Mouse (Mus musculus) neural tube, embryonic 13.5 days (tissue): ENCODE measurements around the gene Sox1. TPM values are rescaled to one million over a fixed set of nuclear protein-coding genes. Genes with fewer than 3 reads are reported as not detected.

Experiments
- ATAC-seq: fragments of 200-750 bp; cut with Nextera tagmentation; 2 replicates; pipeline ENCODE4 v1.8.0; 2017; ENCODE audit warnings: low read depth, mild to moderate bottlenecking, moderate TSS enrichment, moderate library complexity
- H3K27ac ChIP-seq: fragments of 300-500 bp; sonication (generic); replicated peaks from 2 replicates; pipeline ENCODE4 v1.5.1; 2015; ENCODE audit warnings: moderate library complexity, mild to moderate bottlenecking, inconsistent platforms
- H3K27me3 ChIP-seq: fragments of 300-500 bp; sonication (generic); 2 replicates; pipeline ENCODE4 v1.6.1; 2015; ENCODE audit warnings: mild to moderate bottlenecking, inconsistent platforms
- H3K36me3 ChIP-seq: fragments of 300-500 bp; sonication (generic); 2 replicates; pipeline ENCODE4 v1.6.1; 2015; ENCODE audit warnings: mild to moderate bottlenecking, inconsistent platforms
- H3K4me1 ChIP-seq: fragments of 300-500 bp; sonication (generic); replicated peaks from 2 replicates; pipeline ENCODE4 v1.6.1; 2015; ENCODE audit warnings: inconsistent platforms
- H3K4me2 ChIP-seq: fragments of 300-500 bp; sonication (generic); 2 replicates; pipeline ENCODE4 v1.6.1; 2015; ENCODE audit warnings: inconsistent platforms, mild to moderate bottlenecking, moderate library complexity
- H3K4me3 ChIP-seq: fragments of 300-500 bp; sonication (generic); 2 replicates; pipeline ENCODE4 v1.5.1; 2015; ENCODE audit warnings: mild to moderate bottlenecking, inconsistent platforms
- H3K9ac ChIP-seq: fragments of 300-500 bp; sonication (generic); 2 replicates; pipeline ENCODE4 v1.6.1; 2015; ENCODE audit warnings: moderate library complexity, mild to moderate bottlenecking, inconsistent platforms
- H3K9me3 ChIP-seq: fragments of 300-500 bp; sonication (generic); 2 replicates; pipeline ENCODE4 v1.6.1; 2016; ENCODE audit warnings: inconsistent platforms
- WGBS: fragments of 180-500 bp; shearing (Covaris S2); methylation state at CpG from one replicate; pipeline ENCODE4 v1.1.7; 2015; 5-methylcytosine and 5-hydroxymethylcytosine counted together
- polyA plus RNA-seq: library from polyadenylated mRNA; unstranded; fragments of >200 nt; fragmentation: Nextera tagmentation; extraction: Ambion mirVana; gene quantifications from 2 replicates; pipeline ENCODE4 v1.2.1, GENCODE M21; 2015

Sox1 gene
- polyA plus RNA-seq, 1 experiment from 2014 or later: 0.96 TPM

- Histone ChIP-seq H3K4me1 (peaks cover 46% of the 10 kb centered on the region), H3K27me3 (peaks cover 100% of the 10 kb centered on the region), H3K27ac (no peak overlapping the region), H3K4me2 (peak overlapping the region; percentile 58), H3K9me3 (no peaks in the 10 kb centered on the region), H3K36me3 (no peaks in the 10 kb centered on the region), H3K4me3 (peak overlapping the region; percentile 32), H3K9ac (no peak overlapping the region)
- ATAC-seq: no peak
- under 1% methylated on average over 34 of the region's 34 CpGs for WGBS
These were observed 10.9 kb upstream of the Sox1 start for GRCm38 (mm10) chr8:12383979-12384890.

GRCm38 (mm10) chr8:12384996-12385685, 10.0 kb upstream of the Sox1 start:
- H3K27ac ChIP-seq: no peak overlapping the region

GRCm38 (mm10) chr8:12385686-12386488, 9.2 kb upstream of the Sox1 start:
- Histone ChIP-seq H3K9ac (peak overlapping the region; percentile 56), H3K4me3 (peak overlapping the region; percentile 32), H3K36me3 (no peaks in the 10 kb centered on the region), H3K27ac (no peak overlapping the region), H3K9me3 (no peaks in the 10 kb centered on the region), H3K27me3 (peaks cover 98% of the 10 kb centered on the region), H3K4me1 (peaks cover 54% of the 10 kb centered on the region), H3K4me2 (peak overlapping the region; percentile 58)
- WGBS: under 1% methylated on average over 74 of the region's 74 CpGs
- ATAC-seq: peak; percentile 48; the same call in 1 of the 2 replicates

More at GRCm38 (mm10) chr8:12384996-12385685, 10.0 kb upstream of the Sox1 start:
- ATAC-seq: peak; percentile 47; the same call in 1 of the 2 replicates
- Histone ChIP-seq H3K4me3 (peak overlapping the region; percentile 32), H3K27me3 (peaks cover 100% of the 10 kb centered on the region), H3K9ac (peak overlapping the region; percentile 56), H3K9me3 (no peaks in the 10 kb centered on the region), H3K4me2 (peak overlapping the region; percentile 58), H3K36me3 (no peaks in the 10 kb centered on the region), H3K4me1 (peaks cover 47% of the 10 kb centered on the region)
- WGBS: under 1% methylated on average over 56 of the region's 57 CpGs

- Histone ChIP-seq H3K9ac (no peak overlapping the region), H3K4me2 (peak overlapping the region; percentile 58), H3K4me1 (peaks cover 58% of the 10 kb centered on the region), H3K27ac (no peak overlapping the region), H3K4me3 (no peak overlapping the region), H3K36me3 (no peaks in the 10 kb centered on the region), H3K27me3 (peaks cover 98% of the 10 kb centered on the region), H3K9me3 (no peaks in the 10 kb centered on the region)
- WGBS: under 1% methylated on average over 32 of the region's 32 CpGs
- no peak for ATAC-seq
These were observed 8.4 kb upstream of the Sox1 start for GRCm38 (mm10) chr8:12386530-12387222.

- Histone ChIP-seq H3K27me3 (peaks cover 98% of the 10 kb centered on the region), H3K4me2 (no peak overlapping the region), H3K36me3 (no peaks in the 10 kb centered on the region), H3K9ac (no peak overlapping the region), H3K4me1 (peaks cover 58% of the 10 kb centered on the region), H3K27ac (no peak overlapping the region), H3K9me3 (no peaks in the 10 kb centered on the region), H3K4me3 (no peak overlapping the region)
- WGBS: 11% methylated on average over 13 of the region's 13 CpGs
- no peak for ATAC-seq
These were observed 7.8 kb upstream of the Sox1 start for GRCm38 (mm10) chr8:12387223-12387860.

GRCm38 (mm10) chr8:12387901-12388300, 7.2 kb upstream of the Sox1 start:
- H3K4me2 ChIP-seq: no peak overlapping the region
- H3K9ac ChIP-seq: no peak overlapping the region
- peaks cover 56% of the 10 kb centered on the region for H3K4me1 ChIP-seq
- peaks cover 98% of the 10 kb centered on the region for H3K27me3 ChIP-seq
- H3K4me3 ChIP-seq: no peak overlapping the region
- WGBS: 17% methylated on average over 4 of the region's 4 CpGs
- ATAC-seq: no peak
- no peak overlapping the region for H3K27ac ChIP-seq
- no peaks in the 10 kb centered on the region for H3K9me3 ChIP-seq
- no peaks in the 10 kb centered on the region for H3K36me3 ChIP-seq

- Histone ChIP-seq H3K4me2 (no peak overlapping the region), H3K4me3 (no peak overlapping the region), H3K27ac (no peak overlapping the region), H3K9me3 (no peaks in the 10 kb centered on the region), H3K36me3 (no peaks in the 10 kb centered on the region), H3K27me3 (peaks cover 98% of the 10 kb centered on the region), H3K4me1 (peaks cover 49% of the 10 kb centered on the region), H3K9ac (no peak overlapping the region)
- no peak for ATAC-seq
- 7% methylated on average over 10 of the region's 10 CpGs for WGBS
These were observed 6.5 kb upstream of the Sox1 start for GRCm38 (mm10) chr8:12388390-12389115.

GRCm38 (mm10) chr8:12389116-12389471, 6.0 kb upstream of the Sox1 start:
- Histone ChIP-seq H3K9me3 (no peaks in the 10 kb centered on the region), H3K4me1 (peaks cover 46% of the 10 kb centered on the region), H3K4me3 (no peak overlapping the region), H3K9ac (no peak overlapping the region), H3K27ac (no peak overlapping the region), H3K27me3 (peaks cover 97% of the 10 kb centered on the region), H3K4me2 (no peak overlapping the region), H3K36me3 (no peaks in the 10 kb centered on the region)
- 7% methylated on average over 5 of the region's 5 CpGs for WGBS
- no peak for ATAC-seq

- Histone ChIP-seq H3K4me3 (no peak overlapping the region), H3K27me3 (peaks cover 97% of the 10 kb centered on the region), H3K9me3 (no peaks in the 10 kb centered on the region), H3K4me2 (no peak overlapping the region), H3K36me3 (no peaks in the 10 kb centered on the region), H3K27ac (no peak overlapping the region), H3K4me1 (peaks cover 44% of the 10 kb centered on the region), H3K9ac (no peak overlapping the region)
- ATAC-seq: no peak
- 1% methylated on average over 29 of the region's 29 CpGs for WGBS
These were observed 5.1 kb upstream of the Sox1 start for GRCm38 (mm10) chr8:12389801-12390639.
